Mouse (Mus musculus): ENCODE results near the gene Mafb. TPM values are rescaled to one million over a fixed set of nuclear protein-coding genes. Genes with fewer than 3 reads are reported as not detected.

Mafb gene
- 12.1 TPM for polyA plus RNA-seq (2014; fragmentation: Illumina TruSeq; extraction: RNeasy Lipid Tissue Mini Kit (QIAGEN cat#74804); ENCODE audit: low read depth, low replicate concordance)

DNA sequence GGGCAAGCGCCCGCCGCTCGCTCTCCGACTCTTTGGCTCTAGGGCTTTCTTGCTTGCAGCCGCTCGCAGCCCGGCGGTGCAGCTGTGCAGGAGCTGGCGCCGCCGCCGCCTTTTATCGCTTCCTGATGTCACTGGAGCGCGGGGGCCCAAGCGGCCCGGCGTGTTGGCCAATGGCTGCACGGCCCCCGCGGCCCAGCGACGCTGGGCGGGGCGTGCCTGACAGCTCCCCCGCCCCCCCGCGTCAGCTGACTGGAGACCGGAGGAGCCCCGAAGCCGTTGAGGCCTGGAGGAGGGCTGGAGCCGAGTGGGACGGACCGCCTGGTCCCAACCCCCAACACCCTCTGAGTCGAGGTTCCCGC lies at the start of gene Mafb:
Gene Mafb (minus strand): TSS at position 86 of the 359 bp plus-strand sequence.

DNA sequence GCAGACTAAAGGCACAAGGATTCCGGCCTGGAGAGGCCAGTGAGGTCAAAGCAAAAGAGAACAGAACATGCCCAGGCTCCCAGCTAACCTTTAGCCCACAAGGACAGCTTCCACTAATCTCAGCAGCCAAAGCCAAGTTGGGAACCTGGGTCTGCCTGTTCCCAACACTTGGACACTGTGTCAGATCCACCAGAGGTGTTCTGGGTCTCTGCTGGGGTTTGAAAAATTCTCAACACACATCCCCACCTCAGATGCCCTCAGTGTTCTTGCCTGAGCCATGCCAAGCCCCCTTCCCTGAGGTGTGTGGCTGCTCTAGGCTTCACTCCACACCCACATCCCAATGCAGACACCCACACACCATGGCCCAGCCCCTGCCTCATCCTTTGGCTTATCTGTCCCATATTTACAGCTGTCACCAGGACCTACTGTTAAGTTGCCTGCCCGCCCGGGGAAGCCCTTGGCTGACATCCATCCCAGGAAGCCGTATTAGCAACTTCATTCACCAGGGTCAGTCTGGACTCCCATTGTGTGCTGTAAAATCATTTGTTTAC lies 32.7 kb downstream of the Mafb start, which contains the start of gene Gm826:
Gene Gm826 (minus strand): TSS at position 52 of the 551 bp plus-strand sequence.

Other genes starting within 250 kb of the Mafb start
- gene Gm826, start 32.9 kb downstream of the Mafb start, polyA plus RNA-seq (2014; fragmentation: Illumina TruSeq; extraction: RNeasy Lipid Tissue Mini Kit (QIAGEN cat#74804); ENCODE audit: low read depth, low replicate concordance) = not detected